Mouse (Mus musculus) liver, embryonic 14.5 days (tissue): ENCODE data around the gene Ltbr.

Experiments
- CTCF ChIP-seq: IDR thresholded peaks from 2 replicates; pipeline ENCODE4 v1.5.1; 2016; ENCODE audit warnings: antibody characterized with exemption, low read depth, control low read depth
- EP300 ChIP-seq: IDR thresholded peaks from 2 replicates; pipeline ENCODE4 v1.6.1; 2016; ENCODE audit warnings: antibody characterized with exemption, low read depth

GRCm38 (mm10) chr6:125352811-125353210 lies 39.1 kb upstream of the Ltbr start:
- TF ChIP-seq CTCF (no peak), EP300 (no peak)
